Mouse (Mus musculus) bone marrow macrophage, adult 2 months (primary cell): Measurements from ENCODE around the gene Pon3. TPM values are rescaled to one million over a fixed set of nuclear protein-coding genes. Genes with fewer than 3 reads are reported as not detected.

Experiments
- H3K27ac ChIP-seq: 2 replicates; pipeline ENCODE4 v1.5.1; 2012; ENCODE audit warnings: low read depth, low read length; ENCODE audit not compliant: insufficient read depth
- H3K4me1 ChIP-seq: 2 replicates; pipeline ENCODE4 v1.6.1; 2012; ENCODE audit warnings: low read length; ENCODE audit not compliant: control insufficient read depth, insufficient read depth
- H3K4me3 ChIP-seq: 2 replicates; pipeline ENCODE4 v1.5.1; 2012; ENCODE audit warnings: mild to moderate bottlenecking, low read length, moderate library complexity; ENCODE audit not compliant: insufficient read depth
- CTCF ChIP-seq: IDR thresholded peaks from 2 replicates; pipeline ENCODE4 v1.5.1; 2012; ENCODE audit warnings: low read depth, mild to moderate bottlenecking, low read length, moderate library complexity
- POLR2A ChIP-seq: IDR thresholded peaks from 2 replicates; pipeline ENCODE4 v1.6.1; 2012; ENCODE audit warnings: mild to moderate bottlenecking, low read depth, low read length, borderline replicate concordance
- polyA plus RNA-seq: library from polyadenylated mRNA; stranded (reverse); fragments of >200 nt; gene quantifications from 2 replicates; pipeline ENCODE4 v1.2.4, GENCODE M21; 2012; ENCODE audit not compliant: missing spikeins, insufficient read depth, insufficient read length

The Pon3 gene
- polyA plus RNA-seq, 1 experiment: 40.1 TPM

DNA sequence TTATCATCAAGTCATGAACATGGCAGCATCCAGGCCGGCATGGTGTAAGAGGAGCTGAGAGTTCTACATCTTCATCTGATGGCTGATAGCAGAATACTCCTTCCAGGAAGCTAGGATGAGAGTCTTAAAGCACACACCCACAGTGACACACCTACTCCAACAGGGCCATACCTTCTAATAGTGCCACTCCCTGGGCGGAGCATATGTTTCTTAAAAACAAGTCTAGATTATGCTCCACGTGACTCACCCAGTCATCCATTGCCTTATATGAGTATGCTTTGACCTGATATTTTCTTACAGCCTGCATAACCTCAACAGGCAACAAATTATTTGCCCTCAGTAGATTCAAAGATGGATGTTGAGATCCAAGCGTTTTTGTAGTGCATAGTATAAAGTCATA, 37.9 kb downstream of the Pon3 start:
- no peaks in the 10 kb centered on the region for H3K4me1 ChIP-seq
- H3K4me3 ChIP-seq: no peak overlapping the region
- H3K27ac ChIP-seq: no peak overlapping the region
- TF ChIP-seq CTCF (no peak), POLR2A (no peak)

- Histone ChIP-seq H3K4me1 (peaks cover 16% of the 10 kb centered on the region), H3K4me3 (no peak overlapping the region), H3K27ac (no peak overlapping the region)
- TF ChIP-seq CTCF (no peak), POLR2A (no peak)
Observed at GRCm38 (mm10) chr6:5207817-5208216, 48.3 kb downstream of the Pon3 start.

DNA sequence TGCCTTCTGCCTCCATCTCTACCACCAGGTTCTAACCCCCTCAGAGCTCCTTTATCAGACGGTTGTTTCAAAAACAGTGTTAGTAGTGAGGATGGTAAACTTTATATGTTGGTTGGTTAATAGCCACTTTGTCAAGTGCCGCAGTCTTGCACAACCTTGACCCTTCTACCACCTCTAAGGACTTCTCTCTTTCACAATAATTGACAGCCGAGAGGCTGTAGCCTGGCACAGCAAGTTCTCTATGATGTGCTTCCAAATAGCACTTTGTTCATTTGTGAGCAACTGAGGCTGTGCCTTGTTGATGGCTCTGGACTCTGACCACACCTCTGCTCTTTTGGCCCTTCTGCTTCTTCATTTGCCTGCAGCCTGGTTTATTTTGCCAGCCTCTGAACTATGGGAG, 56.2 kb downstream of the Pon3 start:
- TF ChIP-seq CTCF (no peak), POLR2A (no peak)
- Histone ChIP-seq H3K4me1 (peaks cover 3% of the 10 kb centered on the region; the same call in 1 of the 2 replicates), H3K27ac (no peak overlapping the region), H3K4me3 (no peak overlapping the region)

DNA sequence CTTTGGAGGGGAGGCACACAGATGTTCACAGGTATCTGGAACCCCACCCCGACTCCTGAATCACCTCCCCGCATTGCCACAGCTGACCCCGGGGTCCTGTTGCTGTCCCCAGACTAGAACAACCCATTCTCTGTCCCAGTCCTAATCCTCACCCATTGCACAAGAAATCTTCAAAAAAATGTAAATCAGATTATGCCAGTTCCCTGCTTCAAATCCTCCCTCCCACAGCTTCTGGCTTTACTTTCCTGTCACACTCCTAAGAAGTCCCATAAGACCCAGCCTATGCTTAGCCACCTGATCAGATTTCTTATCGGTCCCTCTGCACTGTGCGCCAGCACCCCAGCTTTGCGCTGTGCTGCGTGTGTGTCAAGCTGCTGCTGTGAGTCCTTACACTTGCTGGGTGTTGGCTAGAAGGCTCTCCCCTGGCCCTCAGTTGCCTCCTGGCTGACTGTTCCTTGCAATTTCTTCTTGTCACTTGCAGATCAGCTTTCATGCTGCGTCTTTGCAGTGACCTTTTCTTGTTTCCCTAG, 56.6 kb downstream of the Pon3 start:
- TF ChIP-seq CTCF (no peak), POLR2A (no peak)
- peaks cover 3% of the 10 kb centered on the region; the same call in 1 of the 2 replicates for H3K4me1 ChIP-seq
- H3K4me3 ChIP-seq: no peak overlapping the region
- H3K27ac ChIP-seq: no peak overlapping the region

GRCm38 (mm10) chr6:5198590-5198989, 57.5 kb downstream of the Pon3 start:
- no peak overlapping the region for H3K27ac ChIP-seq
- no peak overlapping the region for H3K4me3 ChIP-seq
- peaks cover 3% of the 10 kb centered on the region; the same call in 1 of the 2 replicates for H3K4me1 ChIP-seq
- no peak for TF ChIP-seq POLR2A

GRCm38 (mm10) chr6:5193693-5194092, 62.4 kb downstream of the Pon3 start, which contains the start of gene Pon1:
TSS of gene Pon1 (minus strand) at chr6:5193946.
- TF ChIP-seq CTCF (no peak), POLR2A (no peak)
- H3K27ac ChIP-seq: no peak within 1 kb of the TSS
- H3K4me3 ChIP-seq: no peak within 1 kb of the TSS
- H3K4me1 ChIP-seq: no peaks in the 10 kb centered on the region

DNA sequence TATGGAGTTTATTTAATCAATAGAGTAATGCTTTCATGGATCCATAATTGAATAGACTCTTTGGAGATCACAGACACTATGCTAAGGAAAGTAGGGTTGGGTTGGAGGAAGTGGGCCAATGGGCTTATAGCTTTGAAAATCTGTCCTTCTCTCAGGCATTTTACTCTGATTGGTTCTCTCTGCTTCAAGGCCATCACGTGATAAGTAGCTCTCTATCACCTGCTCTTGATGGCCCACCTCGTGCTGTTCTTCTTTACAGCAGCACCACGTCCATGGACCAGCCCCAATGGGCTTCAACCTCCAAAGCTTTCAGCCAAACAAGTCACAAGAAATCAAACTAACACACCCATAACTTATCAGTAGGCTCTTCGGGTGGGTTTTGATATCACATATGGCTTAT, 65.3 kb downstream of the Pon3 start:
- TF ChIP-seq CTCF (no peak), POLR2A (no peak)
- no peak overlapping the region for H3K27ac ChIP-seq
- no peaks in the 10 kb centered on the region for H3K4me1 ChIP-seq
- H3K4me3 ChIP-seq: no peak overlapping the region

DNA sequence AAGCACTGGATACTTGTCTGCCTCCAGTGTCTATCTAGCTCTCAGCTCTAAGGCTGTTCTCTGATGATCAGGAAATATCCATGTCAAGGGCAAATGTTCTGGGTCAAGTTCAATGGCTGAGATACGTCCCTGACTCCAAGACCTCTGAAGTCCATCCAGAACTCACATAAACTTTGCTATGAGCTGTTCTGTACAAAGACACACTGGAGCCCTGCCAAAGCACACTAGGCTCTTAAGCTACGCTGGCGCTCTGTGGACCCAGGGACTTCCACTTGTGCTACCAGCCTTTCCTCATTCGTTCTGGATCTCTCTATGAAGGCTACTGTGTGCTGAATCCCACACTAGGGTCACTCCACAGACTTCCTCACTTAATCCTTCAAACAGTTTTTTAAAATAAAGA, 66.6 kb downstream of the Pon3 start:
- Histone ChIP-seq H3K4me1 (no peaks in the 10 kb centered on the region), H3K4me3 (no peak overlapping the region), H3K27ac (no peak overlapping the region)
- TF ChIP-seq CTCF (no peak), POLR2A (no peak)

DNA sequence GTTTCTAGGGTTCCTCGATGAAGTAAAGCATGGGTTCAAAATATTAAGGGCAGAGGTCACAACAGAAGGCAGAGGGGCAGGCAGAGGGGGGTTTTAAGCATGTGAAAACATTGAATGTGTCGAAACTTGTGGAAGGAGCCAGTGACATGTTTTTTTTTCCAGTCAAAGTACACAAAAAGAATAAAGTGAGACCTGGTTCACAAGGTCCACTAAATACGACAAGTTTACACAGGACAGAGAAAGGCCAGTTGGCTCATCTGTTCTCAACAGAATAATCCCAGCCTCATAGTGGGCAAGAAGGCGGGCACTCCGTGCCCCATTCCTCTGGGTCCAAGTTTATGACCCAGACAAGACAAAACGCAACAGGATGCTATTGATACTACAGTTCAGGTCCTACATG, 67.1 kb downstream of the Pon3 start:
- Histone ChIP-seq H3K4me1 (no peaks in the 10 kb centered on the region), H3K27ac (no peak overlapping the region), H3K4me3 (no peak overlapping the region)
- TF ChIP-seq POLR2A: no peak
- TF ChIP-seq CTCF: no peak

DNA sequence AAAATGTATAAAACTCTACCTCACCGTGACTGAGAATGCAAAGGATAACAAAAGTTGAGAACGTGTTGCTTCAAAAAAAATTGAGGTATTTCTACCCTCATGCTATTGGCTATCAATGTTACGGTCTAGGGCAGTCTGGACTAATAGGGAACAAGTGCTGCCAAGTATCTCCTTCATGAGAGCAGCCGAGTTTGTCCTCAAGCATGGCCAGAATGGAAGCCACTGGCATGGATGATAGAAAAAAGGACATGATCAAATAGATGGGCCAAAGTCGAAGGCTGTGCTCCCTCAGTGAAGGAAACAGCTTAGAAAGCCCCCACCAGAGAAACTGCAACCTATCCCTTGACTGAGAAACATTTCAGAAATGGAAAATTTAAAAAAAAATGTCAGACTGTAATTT, 68.0 kb downstream of the Pon3 start:
- TF ChIP-seq CTCF (no peak), POLR2A (no peak)
- H3K27ac ChIP-seq: no peak overlapping the region
- no peaks in the 10 kb centered on the region for H3K4me1 ChIP-seq
- no peak overlapping the region for H3K4me3 ChIP-seq

- TF ChIP-seq POLR2A: no peak
- no peak for TF ChIP-seq CTCF
- no peaks in the 10 kb centered on the region for H3K4me1 ChIP-seq
- no peak overlapping the region for H3K4me3 ChIP-seq
- no peak overlapping the region for H3K27ac ChIP-seq
Observed at GRCm38 (mm10) chr6:5187586-5187985, 68.5 kb downstream of the Pon3 start.
